Mouse (Mus musculus): ENCODE results near the gene Efcab9.

The Efcab9 gene

GRCm38 (mm10) chr11:32555103-32555689 lies 23.3 kb upstream of the Efcab9 start:
- DNase-seq, result no peak

GRCm38 (mm10) chr11:32554141-32555091 lies 22.5 kb upstream of the Efcab9 start:
- DNase-seq, result no peak

GRCm38 (mm10) chr11:32553311-32554140 lies 21.6 kb upstream of the Efcab9 start:
- no peak for DNase-seq

DNA sequence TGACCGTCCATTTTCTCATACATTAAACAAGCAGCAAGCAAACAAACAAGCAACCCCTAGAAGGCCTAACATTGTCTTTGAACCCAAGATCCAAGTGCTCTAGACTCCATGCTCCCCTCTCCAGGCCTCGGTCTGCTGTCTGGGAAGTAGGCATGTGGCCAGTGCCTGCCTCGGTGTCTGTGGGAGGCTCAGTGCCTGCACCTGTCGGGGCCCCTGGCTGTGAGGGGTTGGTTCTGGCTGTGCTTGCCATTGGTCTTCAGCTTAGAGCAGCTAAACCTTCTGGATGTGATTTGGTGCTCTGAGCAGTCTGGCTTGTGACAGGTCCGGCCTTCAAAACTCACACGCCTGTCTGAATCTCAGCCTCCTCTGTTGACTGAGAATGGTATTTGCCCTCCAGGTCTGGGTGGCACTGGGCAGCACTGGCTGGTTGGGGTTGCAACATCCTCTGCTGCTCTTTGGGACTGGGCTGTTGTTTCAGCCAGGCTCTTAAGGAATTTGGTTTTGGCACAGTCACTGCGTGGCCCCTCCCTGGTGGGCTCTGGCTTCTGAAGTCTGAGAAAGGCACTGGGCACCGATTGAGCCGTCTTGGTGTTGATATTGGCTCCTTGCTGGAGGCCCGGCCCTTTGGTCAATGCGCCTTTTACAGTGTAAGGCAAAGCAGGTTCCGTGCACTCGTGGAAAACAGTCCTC lies 20.7 kb upstream of the Efcab9 start:
- peak; percentile 34 for DNase-seq

- DNase-seq, result peak; percentile 53
These were observed 19.9 kb upstream of the Efcab9 start for GRCm38 (mm10) chr11:32551579-32552297.

DNA sequence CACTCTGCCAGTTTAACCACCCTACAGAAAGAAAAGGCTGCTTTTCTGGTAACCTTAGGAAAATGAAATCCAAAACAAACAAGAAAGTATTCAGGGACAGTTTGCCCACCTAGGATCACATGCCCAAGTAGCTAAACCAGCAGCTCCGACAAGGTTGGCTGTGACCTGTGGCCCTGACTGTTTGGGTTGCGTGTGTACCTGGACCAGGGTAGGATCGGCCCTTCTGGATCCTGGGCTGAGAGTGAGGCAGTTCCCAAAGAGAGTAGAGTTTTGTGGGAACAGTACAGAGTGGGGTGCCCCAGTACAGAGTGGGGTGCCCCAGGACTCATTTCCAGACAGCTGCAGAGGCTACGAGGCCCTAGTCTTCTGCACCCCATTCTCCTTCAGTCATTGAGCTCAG lies 19.2 kb upstream of the Efcab9 start:
- no peak for DNase-seq

- DNase-seq, result peak; percentile 75
These were observed 18.2 kb upstream of the Efcab9 start for GRCm38 (mm10) chr11:32550102-32550501.

- no peak for DNase-seq
These were observed 17.4 kb upstream of the Efcab9 start for GRCm38 (mm10) chr11:32549236-32549635.

- DNase-seq, result no peak
These were observed 16.4 kb upstream of the Efcab9 start for GRCm38 (mm10) chr11:32548240-32548639.

DNA sequence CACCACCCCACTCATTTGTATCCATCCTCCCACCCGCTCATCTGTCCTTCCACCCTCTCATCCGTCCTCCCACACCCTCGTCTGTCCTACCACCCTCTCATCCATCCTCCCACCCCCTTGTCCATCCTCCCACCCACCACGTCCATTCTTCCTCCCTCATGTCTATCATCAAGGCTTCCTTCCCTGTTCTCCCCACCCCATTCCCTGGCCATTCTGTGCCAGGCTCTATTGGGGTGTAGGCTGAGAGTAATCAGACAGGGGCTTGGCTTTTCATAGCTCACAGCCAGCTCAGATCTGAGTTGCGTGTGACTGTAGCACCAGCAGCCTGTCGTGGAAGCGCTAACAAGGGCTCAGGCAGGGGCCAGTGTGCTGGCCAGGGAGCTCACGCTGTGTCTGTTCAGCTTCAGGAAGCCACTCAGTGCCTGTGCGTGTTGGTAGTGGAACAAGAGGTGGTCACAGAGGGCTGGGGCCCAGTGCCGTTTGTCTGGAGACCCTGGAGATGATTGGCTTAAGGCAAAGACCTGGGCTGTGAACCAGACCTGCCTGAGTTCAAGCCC lies 15.6 kb upstream of the Efcab9 start:
- no peak for DNase-seq

DNA sequence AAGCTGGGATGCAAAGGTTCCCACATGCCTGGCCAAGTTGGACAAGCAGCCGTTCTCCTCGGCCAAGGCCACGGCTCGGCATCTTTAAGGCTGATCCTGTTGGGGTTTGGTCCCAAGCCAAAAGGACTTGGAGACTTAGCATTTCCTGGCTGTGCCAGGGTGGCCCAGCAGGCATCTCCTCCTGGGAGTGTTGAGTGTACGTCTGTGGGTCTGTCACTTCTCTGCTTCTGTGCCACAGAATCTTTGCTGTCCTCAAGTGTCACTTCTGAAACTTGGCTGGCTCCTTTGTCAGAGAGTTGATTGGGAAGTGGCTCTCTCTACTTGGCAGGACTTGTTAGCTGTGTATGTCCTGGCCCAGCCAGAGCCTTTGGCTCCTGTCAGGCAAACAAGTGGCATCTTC lies 14.6 kb upstream of the Efcab9 start:
- DNase-seq, result no peak

- no peak for DNase-seq
These were observed 13.7 kb upstream of the Efcab9 start for GRCm38 (mm10) chr11:32545605-32546004.

DNA sequence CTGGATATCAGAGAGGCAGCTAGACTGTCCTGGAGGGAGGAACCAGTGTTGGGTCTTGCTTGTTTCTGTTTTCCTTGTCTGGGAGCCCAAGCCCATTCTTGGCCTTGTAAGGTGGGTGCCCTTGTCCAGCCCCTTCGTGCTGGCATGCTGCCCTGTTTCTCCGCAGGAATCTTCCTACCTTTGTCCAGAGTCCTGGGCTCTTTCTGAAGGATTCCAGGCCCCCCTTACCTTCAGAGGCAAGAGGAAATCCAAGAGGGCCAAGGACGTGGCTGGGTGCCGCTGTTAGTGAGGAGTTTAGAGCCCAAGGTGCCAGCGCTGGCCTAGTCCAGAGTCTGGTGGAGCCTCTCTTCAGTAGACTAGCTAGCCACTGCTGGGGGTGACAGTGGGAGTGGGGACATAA lies 12.6 kb upstream of the Efcab9 start:
- no peak for DNase-seq

- DNase-seq, result no peak
These were observed 12.2 kb upstream of the Efcab9 start for GRCm38 (mm10) chr11:32544041-32544440.

DNA sequence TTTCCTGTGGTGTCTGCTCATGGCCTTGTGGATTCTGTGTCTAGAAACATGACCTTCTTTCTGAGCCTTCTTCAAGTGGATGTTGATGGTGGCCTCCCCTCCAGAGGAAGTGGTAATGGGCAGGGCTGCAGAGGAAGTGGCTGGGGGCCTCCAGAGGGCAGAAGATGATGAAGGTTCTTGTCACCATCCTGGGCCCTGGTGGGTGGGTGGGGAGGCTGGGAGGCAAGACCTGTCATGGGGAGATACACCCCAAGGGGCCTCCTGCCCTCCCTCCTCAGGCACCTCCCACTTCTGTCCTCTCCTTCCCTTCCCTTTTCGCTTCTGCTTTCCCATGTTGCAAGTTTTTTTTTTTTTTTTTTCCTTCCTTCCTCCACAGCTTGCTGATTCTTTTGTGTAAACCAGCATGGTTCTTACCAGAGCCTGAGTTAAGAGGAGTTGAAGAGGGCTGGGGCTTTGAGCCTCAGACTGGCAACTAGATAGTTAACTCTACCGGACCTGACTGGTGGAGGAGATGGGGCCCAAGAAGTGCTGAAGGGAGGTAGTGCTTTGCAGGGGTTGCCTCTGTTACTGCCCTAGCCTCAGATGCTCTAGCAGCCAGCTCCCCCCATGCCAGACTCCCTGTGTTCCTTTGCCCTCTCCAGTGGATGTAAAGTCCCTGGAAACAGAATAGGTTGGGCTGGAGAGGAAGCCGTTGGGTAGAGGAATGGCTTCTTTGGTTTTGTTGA lies 11.0 kb upstream of the Efcab9 start:
- DNase-seq, result no peak

DNA sequence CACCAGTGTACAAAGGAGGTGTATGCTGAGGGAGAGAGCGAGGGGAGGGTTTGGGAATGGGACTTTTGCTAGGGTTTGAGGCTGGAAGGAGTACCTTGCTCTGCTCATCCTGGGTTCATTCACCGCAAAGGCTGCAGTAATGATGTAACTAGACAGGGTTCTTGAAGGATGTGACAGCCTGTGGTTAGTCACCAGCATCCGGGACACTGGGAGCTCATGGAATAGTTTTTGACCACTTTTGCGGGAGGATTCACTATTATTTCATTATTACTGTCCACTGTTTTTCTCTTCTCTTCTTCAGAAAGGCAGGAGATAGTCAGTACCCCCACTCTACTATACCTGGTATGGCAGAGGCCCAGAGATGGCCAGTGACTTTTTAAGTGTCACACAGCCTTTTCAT lies 10.3 kb upstream of the Efcab9 start:
- no peak for DNase-seq

GRCm38 (mm10) chr11:32540463-32540862 lies 8.6 kb upstream of the Efcab9 start:
- no peak for DNase-seq

DNA sequence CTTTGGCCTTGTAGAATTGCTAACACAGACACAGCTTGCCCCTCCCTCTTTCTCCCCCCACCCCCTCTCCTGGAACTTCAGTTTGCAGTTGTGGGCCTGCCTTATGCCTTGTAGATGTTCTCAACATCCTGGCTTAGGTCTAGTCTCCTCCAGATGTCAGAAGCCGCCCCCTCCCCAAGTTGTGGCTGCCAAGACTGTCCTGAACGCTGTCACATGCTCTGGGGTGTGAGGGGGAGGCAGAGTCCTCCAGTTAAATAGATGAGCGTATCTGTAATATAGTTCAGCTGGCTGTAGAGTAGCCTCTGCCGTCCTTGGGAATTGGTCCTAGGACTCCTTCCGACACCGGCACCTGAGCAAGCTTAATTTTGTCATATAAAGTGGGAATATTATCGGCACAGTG lies 7.8 kb upstream of the Efcab9 start:
- no peak for DNase-seq

- no peak for DNase-seq
These were observed 7.0 kb upstream of the Efcab9 start for GRCm38 (mm10) chr11:32538846-32539245.

DNA sequence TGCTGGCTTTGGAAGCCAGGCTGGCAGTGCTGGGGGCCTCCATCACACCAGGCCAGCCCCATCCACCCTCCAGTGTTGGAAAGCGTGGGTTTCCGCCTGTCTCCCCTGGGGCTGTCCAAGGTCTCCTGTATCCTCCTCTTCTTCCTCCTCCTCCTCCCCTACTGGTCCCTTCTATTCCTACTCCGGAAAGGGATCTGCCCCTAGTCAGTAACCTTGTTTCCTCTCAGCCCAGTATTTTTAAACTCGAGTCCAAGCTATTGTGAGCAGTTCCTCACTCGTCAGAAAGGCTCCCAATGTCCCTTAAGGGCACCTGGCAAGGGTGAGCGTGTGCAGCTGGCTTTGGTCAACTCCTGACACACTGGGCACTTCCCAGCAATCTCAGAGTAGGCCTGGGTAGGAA lies 6.6 kb upstream of the Efcab9 start:
- DNase-seq, result no peak

GRCm38 (mm10) chr11:32536954-32537353 lies 5.1 kb upstream of the Efcab9 start:
- DNase-seq, result peak; percentile 84

Measured in retina, postnatal 1 day (tissue).